Mouse (Mus musculus): ENCODE results near the gene Aph1a. TPM values are rescaled to one million over a fixed set of nuclear protein-coding genes. Genes with fewer than 3 reads are reported as not detected.

Gene Aph1a
- polyA plus RNA-seq, 1 experiment from 2014 or later, result 27.3 TPM

DNA sequence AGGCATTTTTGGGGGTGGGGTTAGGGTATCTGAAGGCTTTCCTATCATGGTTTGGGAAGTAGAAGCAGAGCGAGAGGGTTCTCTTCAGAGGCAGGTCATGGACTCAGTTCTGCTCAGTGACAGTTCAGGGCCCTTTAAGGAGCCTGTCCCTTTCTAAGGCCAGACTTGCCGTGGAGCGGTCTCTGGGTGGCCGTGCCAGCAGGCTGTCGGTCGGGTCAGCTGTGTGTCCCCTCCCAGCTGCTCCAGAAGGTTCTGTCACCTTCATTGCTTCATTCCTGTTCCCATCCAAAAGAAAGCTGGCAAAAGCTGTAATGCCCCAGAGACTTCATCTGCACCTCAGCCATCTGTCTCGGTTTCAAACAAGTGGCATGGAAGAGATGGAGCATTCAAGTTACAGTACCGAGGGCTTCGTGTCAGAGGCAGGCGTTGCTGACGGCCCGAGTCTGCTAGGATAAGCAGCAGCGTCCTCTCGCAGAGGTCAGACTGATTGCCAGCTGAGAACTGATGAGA is 52.0 kb downstream of the Aph1a start:
- Histone ChIP-seq H3K4me1 (ENCODE audit: control insufficient read depth, insufficient read depth, low read length) (no peaks in the 10 kb centered on the region), H3K27ac (ENCODE audit: low read depth, low read length) (no peak overlapping the region), H3K9me3 (ENCODE audit: control insufficient read depth, low read length) (no peaks in the 10 kb centered on the region), H3K4me2 (ENCODE audit: low read depth, low read length) (no peak overlapping the region), H3K36me3 (ENCODE audit: control insufficient read depth, insufficient read depth, low read length) (peaks cover 8% of the 10 kb centered on the region; the same call in 1 of the 2 replicates), H3K27me3 (ENCODE audit: control insufficient read depth, insufficient read depth, low read length) (no peaks in the 10 kb centered on the region), H3K4me3 (ENCODE audit: low read depth, low read length) (no peak overlapping the region), H3K9ac (replicated peaks; ENCODE audit: low read depth, low read length) (no peak overlapping the region)
- 79% methylated on average over 14 of the region's 14 CpGs for WGBS
- ATAC-seq (ENCODE audit: low read depth), result no peak

Other genes with a start within 250 kb of the Aph1a start
- gene Mcl1, start 235.2 kb upstream of the Aph1a start, polyA plus RNA-seq (2014; fragmentation: Nextera tagmentation; extraction: Ambion mirVana), result 49.0 and 65.6 TPM in 2 replicates
- gene Adamtsl4, start 206.1 kb upstream of the Aph1a start, polyA plus RNA-seq (2014; fragmentation: Nextera tagmentation; extraction: Ambion mirVana), result 0.88 and 1.1 TPM in 2 replicates
- gene Ecm1, start 154.4 kb upstream of the Aph1a start, polyA plus RNA-seq (2014; fragmentation: Nextera tagmentation; extraction: Ambion mirVana), result 7.7 and 11.3 TPM in 2 replicates
- gene Tars2, start 133.8 kb upstream of the Aph1a start, polyA plus RNA-seq (2014; fragmentation: Nextera tagmentation; extraction: Ambion mirVana), result 47.4 and 47.5 TPM in 2 replicates
- gene Rprd2, start 75.1 kb upstream of the Aph1a start, polyA plus RNA-seq (2014; fragmentation: Nextera tagmentation; extraction: Ambion mirVana), result 23.2 and 27.5 TPM in 2 replicates
- gene Prpf3, start 38.1 kb upstream of the Aph1a start, polyA plus RNA-seq (2014; fragmentation: Nextera tagmentation; extraction: Ambion mirVana), result 29.6 and 38.5 TPM in 2 replicates
- gene Mrps21, start 22.4 kb upstream of the Aph1a start, polyA plus RNA-seq (2014; fragmentation: Nextera tagmentation; extraction: Ambion mirVana), result 272 and 277 TPM in 2 replicates
- 3.3 and 4.6 TPM in 2 replicates for gene Ciart, start 11.7 kb upstream of the Aph1a start, polyA plus RNA-seq (2014; fragmentation: Nextera tagmentation; extraction: Ambion mirVana)
- 12.3 and 25.0 TPM in 2 replicates for gene BC028528, start 2.0 kb upstream of the Aph1a start, polyA plus RNA-seq (2014; fragmentation: Nextera tagmentation; extraction: Ambion mirVana)
- 0.12 and 0.89 TPM in 2 replicates for gene Car14, start 10.7 kb downstream of the Aph1a start, polyA plus RNA-seq (2014; fragmentation: Nextera tagmentation; extraction: Ambion mirVana)
- gene Anp32e, start 35.3 kb downstream of the Aph1a start, polyA plus RNA-seq (2014; fragmentation: Nextera tagmentation; extraction: Ambion mirVana), result 36.5 and 55.8 TPM in 2 replicates
- gene Plekho1, start 102.0 kb downstream of the Aph1a start, polyA plus RNA-seq (2014; fragmentation: Nextera tagmentation; extraction: Ambion mirVana), result 45.5 and 49.2 TPM in 2 replicates
- 45.6 and 51.0 TPM in 2 replicates for gene Vps45, start 164.5 kb downstream of the Aph1a start, polyA plus RNA-seq (2014; fragmentation: Nextera tagmentation; extraction: Ambion mirVana)
- 4.6 and 8.3 TPM in 2 replicates for gene Otud7b, start 210.6 kb downstream of the Aph1a start, polyA plus RNA-seq (2014; fragmentation: Nextera tagmentation; extraction: Ambion mirVana)

Data from neural tube, embryonic 14.5 days (tissue).